Comparison of ENCODE assay signal across 17 mouse cellular contexts in the genomic region with DNA sequence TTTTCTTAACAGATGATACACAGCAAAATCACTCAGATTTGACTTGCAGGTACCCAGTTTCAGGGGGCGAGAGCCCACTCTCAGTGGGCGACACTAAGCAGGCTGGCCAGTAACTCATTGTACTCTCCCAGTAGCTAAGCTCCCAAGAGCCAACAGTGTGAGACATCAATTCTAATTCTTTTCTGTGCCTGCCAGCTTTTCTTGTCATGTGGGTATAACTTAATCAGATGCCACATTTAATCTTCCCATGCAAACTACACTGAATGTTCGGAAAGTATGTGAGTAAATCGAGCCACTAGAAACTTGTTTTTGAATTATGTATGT.
DNase-seq lines count a peak whose midpoint lies in the region; ATAC-seq lines count a peak whose summit lies in the region.
"Had no signal": no experiment of that assay in that cellular context is flagged by ENCODE, and none has a peak within 500 bp of the region (broad histone marks: within the 10 kb centered on the region; RNA-seq: fewer than 3 reads in every experiment).

No protein-coding gene starts in this region.

- H3K27ac ChIP-seq in forebrain, embryonic 15.5 days (replicated peaks) = peak overlapping the region; percentile 57
- peak overlapping the region; percentile 66 for H3K27ac ChIP-seq in hindbrain, embryonic 15.5 days (replicated peaks)
- peak overlapping the region; percentile 56 for H3K27ac ChIP-seq in midbrain, embryonic 15.5 days
- H3K27ac ChIP-seq: embryonic facial prominence, embryonic 13.5 days; gastrocnemius, adult 2 months; heart, embryonic 15.5 days; limb, embryonic 15.5 days had no signal

- no peaks in the 10 kb centered on the region for H3K36me3 ChIP-seq in forebrain, embryonic 15.5 days
- no peaks in the 10 kb centered on the region for H3K36me3 ChIP-seq in hindbrain, embryonic 15.5 days
- H3K36me3 ChIP-seq in midbrain, embryonic 15.5 days (replicated peaks) = no peaks in the 10 kb centered on the region
- H3K36me3 ChIP-seq: embryonic facial prominence, embryonic 13.5 days; heart, embryonic 15.5 days; limb, embryonic 15.5 days had no signal

- H3K4me2 ChIP-seq in forebrain, embryonic 15.5 days (replicated peaks) = no peak overlapping the region
- no peak overlapping the region for H3K4me2 ChIP-seq in hindbrain, embryonic 15.5 days
- no peak overlapping the region for H3K4me2 ChIP-seq in midbrain, embryonic 15.5 days
- H3K4me2 ChIP-seq: embryonic facial prominence, embryonic 13.5 days; heart, embryonic 15.5 days; limb, embryonic 15.5 days had no signal

- peaks cover 22% of the 10 kb centered on the region for H3K4me1 ChIP-seq in forebrain, embryonic 15.5 days
- peaks cover 30% of the 10 kb centered on the region for H3K4me1 ChIP-seq in hindbrain, embryonic 15.5 days (replicated peaks)
- H3K4me1 ChIP-seq in midbrain, embryonic 15.5 days = peaks cover 25% of the 10 kb centered on the region
- H3K4me1 ChIP-seq: heart, embryonic 15.5 days had no signal

- H3K9ac ChIP-seq in forebrain, embryonic 15.5 days (replicated peaks) = no peak overlapping the region
- no peak overlapping the region for H3K9ac ChIP-seq in hindbrain, embryonic 15.5 days
- no peak overlapping the region for H3K9ac ChIP-seq in midbrain, embryonic 15.5 days
- H3K9ac ChIP-seq: embryonic facial prominence, embryonic 13.5 days; heart, embryonic 15.5 days; limb, embryonic 15.5 days; liver, postnatal 0 days had no signal

- H3K9me3 ChIP-seq in forebrain, embryonic 15.5 days = no peaks in the 10 kb centered on the region
- H3K9me3 ChIP-seq in hindbrain, embryonic 15.5 days = no peaks in the 10 kb centered on the region
- no peaks in the 10 kb centered on the region for H3K9me3 ChIP-seq in midbrain, embryonic 15.5 days
- H3K9me3 ChIP-seq: embryonic facial prominence, embryonic 13.5 days; heart, embryonic 15.5 days; limb, embryonic 15.5 days had no signal

- peak; percentile 44 for DNase-seq in Muller cell, postnatal 12 days (ENCODE audit: inconsistent ontology term)
- no peak for DNase-seq in gastrocnemius, postnatal 4 days (ENCODE audit: low spot score in 2 of 2)
- no peak for DNase-seq in lung, postnatal 10 days
- DNase-seq in left cerebral cortex, adult 18-20 months (ENCODE audit: low spot score in 2 of 2) = no peak
- DNase-seq: B cell, adult 2 months; cerebellum, adult 9-10 months; kidney, adult 18-20 months; kidney, postnatal 25 days; liver, postnatal 0 days; right cerebral cortex, postnatal 4 days had no signal

- WGBS in forebrain, embryonic 15.5 days = 32% methylated on average over 4 of the region's 4 CpGs
- 45% methylated on average over 4 of the region's 4 CpGs for WGBS in hindbrain, embryonic 15.5 days
- 29% methylated on average over 4 of the region's 4 CpGs for WGBS in midbrain, embryonic 15.5 days

- H3K4me3 ChIP-seq in forebrain, embryonic 15.5 days = no peak overlapping the region
- no peak overlapping the region for H3K4me3 ChIP-seq in hindbrain, embryonic 15.5 days
- no peak overlapping the region for H3K4me3 ChIP-seq in midbrain, embryonic 15.5 days
- H3K4me3 ChIP-seq: embryonic facial prominence, embryonic 13.5 days; gastrocnemius, adult 2 months; heart, embryonic 15.5 days; limb, embryonic 15.5 days had no signal

- H3K27me3 ChIP-seq in forebrain, embryonic 15.5 days = no peaks in the 10 kb centered on the region
- no peaks in the 10 kb centered on the region for H3K27me3 ChIP-seq in hindbrain, embryonic 15.5 days
- no peaks in the 10 kb centered on the region for H3K27me3 ChIP-seq in midbrain, embryonic 15.5 days (replicated peaks)
- H3K27me3 ChIP-seq: embryonic facial prominence, embryonic 13.5 days; heart, embryonic 15.5 days; limb, embryonic 15.5 days had no signal

- ATAC-seq in forebrain, embryonic 15.5 days (replicated peaks) = peak; percentile 64
- ATAC-seq in hindbrain, embryonic 15.5 days (ENCODE audit: low FRiP score, low read depth) = no peak
- ATAC-seq in midbrain, embryonic 15.5 days (replicated peaks) = peak; percentile 71
- ATAC-seq: liver, postnatal 0 days had no signal
